Mouse (Mus musculus): Measurements from ENCODE around the gene Crb3.

DNA sequence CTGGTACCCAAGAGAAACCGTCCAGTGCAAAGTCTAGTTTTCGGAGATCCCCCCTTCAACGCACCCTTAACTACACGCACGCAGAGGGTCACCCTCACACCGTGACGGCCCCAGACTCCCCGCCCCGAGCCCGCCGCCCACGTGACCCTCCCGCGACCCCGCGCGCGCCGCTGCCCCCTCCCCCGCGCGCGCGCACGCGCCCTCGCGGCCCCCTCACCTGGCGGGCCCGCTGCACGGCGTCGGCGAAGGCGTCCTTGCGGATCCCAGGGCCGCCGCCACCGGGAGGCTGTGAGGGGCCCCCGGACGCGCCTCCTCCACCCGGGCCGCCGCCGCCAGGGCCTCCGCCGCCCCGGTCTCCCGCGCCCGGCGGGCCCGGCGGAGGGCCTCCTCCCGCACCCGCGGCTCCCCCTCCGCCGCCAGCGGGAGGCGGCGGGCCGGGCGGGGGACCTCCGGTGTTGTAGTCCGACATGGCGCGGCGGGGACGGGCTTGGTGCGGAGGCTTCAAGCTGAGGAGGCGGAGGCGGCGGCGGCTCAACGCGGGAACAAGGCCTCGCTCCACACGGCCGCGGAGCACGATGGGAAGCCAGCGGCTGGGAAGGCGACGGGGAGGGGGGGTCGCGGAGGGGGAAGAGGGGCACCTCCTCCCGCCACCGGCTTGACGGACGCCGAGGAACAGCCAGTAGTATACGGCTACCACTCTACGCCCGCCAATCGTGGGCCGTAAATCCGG lies 27.8 kb upstream of the Crb3 start, which contains the start of gene Khsrp:
- TF ChIP-seq POLR2A (IDR thresholded peaks at IDR 0.05; ENCODE audit: extremely low read depth, insufficient read depth, low read length) (peak; percentile 66; the same call in 1 of the 2 replicates), CTCF (IDR thresholded peaks at IDR 0.05; ENCODE audit: low read depth, low read length) (no peak)

Data from liver, adult 2 months (tissue).